In genomic region chr13:64309036-64309435, GRCm38 (mm10) we compare ENCODE assay signal across 17 mouse cellular contexts. TPM values are rescaled to one million over a fixed set of nuclear protein-coding genes. Genes with fewer than 3 reads are reported as not detected.
DNase-seq lines count a peak whose midpoint lies in the region; ATAC-seq and TF ChIP-seq lines count a peak whose summit lies in the region.
"Had no signal": no experiment of that assay in that cellular context is flagged by ENCODE, and none has a peak within 500 bp of the region (broad histone marks: within the 10 kb centered on the region; RNA-seq: fewer than 3 reads in every experiment).

No protein-coding gene starts in this region.

- no peak overlapping the region for H3K9ac ChIP-seq in hindbrain, postnatal 0 days (replicated peaks; ENCODE audit: low read length)
- no peak overlapping the region for H3K9ac ChIP-seq in hindbrain, embryonic 13.5 days
- no peak overlapping the region for H3K9ac ChIP-seq in midbrain, postnatal 0 days (replicated peaks; ENCODE audit: low read length, poor library complexity, severe bottlenecking)
- no peak overlapping the region for H3K9ac ChIP-seq in midbrain, embryonic 13.5 days (replicated peaks)
- H3K9ac ChIP-seq: embryonic facial prominence, embryonic 15.5 days had no signal

- no peaks in the 10 kb centered on the region for H3K9me3 ChIP-seq in hindbrain, postnatal 0 days (ENCODE audit: low read length)
- H3K9me3 ChIP-seq in hindbrain, embryonic 13.5 days: no peaks in the 10 kb centered on the region
- no peaks in the 10 kb centered on the region for H3K9me3 ChIP-seq in midbrain, postnatal 0 days (ENCODE audit: low read length)
- no peaks in the 10 kb centered on the region for H3K9me3 ChIP-seq in midbrain, embryonic 13.5 days
- H3K9me3 ChIP-seq: embryonic facial prominence, embryonic 15.5 days had no signal

- no peak overlapping the region for H3K4me3 ChIP-seq in cerebellum, adult 2 months (replicated peaks; ENCODE audit: insufficient read depth, low read depth, low read length)
- no peak overlapping the region for H3K4me3 ChIP-seq in hindbrain, postnatal 0 days (ENCODE audit: low read length)
- H3K4me3 ChIP-seq in hindbrain, embryonic 13.5 days: no peak overlapping the region
- no peak overlapping the region for H3K4me3 ChIP-seq in midbrain, postnatal 0 days (ENCODE audit: low read depth, low read length)
- H3K4me3 ChIP-seq in midbrain, embryonic 13.5 days (replicated peaks): no peak overlapping the region
- H3K4me3 ChIP-seq: embryonic facial prominence, embryonic 15.5 days had no signal

- peaks cover 7% of the 10 kb centered on the region; the same call in 1 of the 2 replicates for H3K36me3 ChIP-seq in hindbrain, postnatal 0 days (ENCODE audit: insufficient read depth, low read length)
- 0 out of 2 replicates have a peak, but pooled peaks cover 7% of the 10 kb centered on the region for H3K36me3 ChIP-seq in hindbrain, embryonic 13.5 days
- H3K36me3 ChIP-seq in midbrain, postnatal 0 days (ENCODE audit: insufficient read depth, low read length): 0 out of 2 replicates have a peak, but pooled peaks cover 2% of the 10 kb centered on the region
- H3K36me3 ChIP-seq in midbrain, embryonic 13.5 days: peaks cover 3% of the 10 kb centered on the region; the same call in 1 of the 2 replicates
- 0 out of 2 replicates have a peak, but pooled peaks cover 2% of the 10 kb centered on the region for H3K36me3 ChIP-seq in splenic B cell, adult 2 months (ENCODE audit: control insufficient read depth, insufficient read depth, low read length, poor library complexity, severe bottlenecking)

- H3K27me3 ChIP-seq in cerebellum, adult 2 months (ENCODE audit: control insufficient read depth, insufficient read depth, low read length): no peaks in the 10 kb centered on the region
- H3K27me3 ChIP-seq in hindbrain, postnatal 0 days (ENCODE audit: insufficient read depth, low read length): no peaks in the 10 kb centered on the region
- H3K27me3 ChIP-seq in hindbrain, embryonic 13.5 days: no peaks in the 10 kb centered on the region
- no peaks in the 10 kb centered on the region for H3K27me3 ChIP-seq in midbrain, postnatal 0 days (ENCODE audit: insufficient read depth, low read length)
- H3K27me3 ChIP-seq in midbrain, embryonic 13.5 days: no peaks in the 10 kb centered on the region
- H3K27me3 ChIP-seq in splenic B cell, adult 2 months (ENCODE audit: control insufficient read depth, insufficient read depth, low read length, poor library complexity, severe bottlenecking): no peaks in the 10 kb centered on the region
- H3K27me3 ChIP-seq: embryonic facial prominence, embryonic 15.5 days had no signal

- no peak for ATAC-seq in hindbrain, postnatal 0 days
- ATAC-seq in hindbrain, embryonic 13.5 days (ENCODE audit: low FRiP score): no peak
- ATAC-seq in midbrain, postnatal 0 days (ENCODE audit: low FRiP score): no peak
- no peak for ATAC-seq in midbrain, embryonic 13.5 days
- ATAC-seq in cerebellum, adult (ENCODE audit: insufficient number of reproducible peaks, low FRiP score, low TSS enrichment): no peak
- ATAC-seq: forebrain, embryonic 16.5 days; midbrain, embryonic 16.5 days had no signal

- peaks cover 17% of the 10 kb centered on the region for H3K4me1 ChIP-seq in cerebellum, adult 2 months (ENCODE audit: control insufficient read depth, insufficient read depth, low read length)
- H3K4me1 ChIP-seq in hindbrain, postnatal 0 days (ENCODE audit: insufficient read depth, low read length): no peaks in the 10 kb centered on the region
- H3K4me1 ChIP-seq in hindbrain, embryonic 13.5 days (replicated peaks): no peaks in the 10 kb centered on the region; the same call in 1 of the 2 replicates
- no peaks in the 10 kb centered on the region for H3K4me1 ChIP-seq in midbrain, postnatal 0 days (ENCODE audit: insufficient read depth, low read length)
- H3K4me1 ChIP-seq in midbrain, embryonic 13.5 days (replicated peaks): peaks cover 10% of the 10 kb centered on the region

- TF ChIP-seq POLR2A in cerebellum, adult 2 months (IDR thresholded peaks at IDR 0.05; ENCODE audit: borderline replicate concordance, insufficient read depth, low read length): no peak

- DNase-seq in cerebellum, adult 2 months: no peak
- DNase-seq in cerebellum, postnatal 36 days: no peak
- peak; percentile 30 for DNase-seq in hindbrain, postnatal 0 days (ENCODE audit: low spot score)
- no peak for DNase-seq in midbrain, postnatal 0 days (ENCODE audit: low spot score)
- DNase-seq in splenic B cell, adult 2 months (ENCODE audit: low read depth, low spot score): peak; percentile 29
- DNase-seq: adrenal gland, adult 2 months; kidney, adult 8-10 months; layer of hippocampus, adult 9-11 months; left cerebral cortex, postnatal 4 days; lung, postnatal 10 days; right cerebral cortex, adult 18-20 months had no signal

- 45% methylated on average over 5 of the region's 5 CpGs for WGBS in cerebellum, adult 2 months
- WGBS in hindbrain, postnatal 0 days: 58% methylated on average over 5 of the region's 5 CpGs
- WGBS in hindbrain, embryonic 13.5 days: 73% methylated on average over 5 of the region's 5 CpGs
- 59% methylated on average over 5 of the region's 5 CpGs for WGBS in midbrain, postnatal 0 days
- 73% methylated on average over 5 of the region's 5 CpGs for WGBS in midbrain, embryonic 13.5 days

- H3K27ac ChIP-seq in cerebellum, adult 2 months (ENCODE audit: insufficient read depth, low read length): no peak overlapping the region
- H3K27ac ChIP-seq in hindbrain, postnatal 0 days: no peak overlapping the region
- H3K27ac ChIP-seq in hindbrain, embryonic 13.5 days: no peak overlapping the region
- H3K27ac ChIP-seq in midbrain, postnatal 0 days (ENCODE audit: low read depth, low read length): no peak overlapping the region
- H3K27ac ChIP-seq in midbrain, embryonic 13.5 days: no peak overlapping the region
- H3K27ac ChIP-seq: embryonic facial prominence, embryonic 15.5 days had no signal

- peak; percentile 41; the same call in 1 of the 2 replicates for TF ChIP-seq CTCF in cerebellum, adult 2 months (IDR thresholded peaks at IDR 0.05; ENCODE audit: borderline replicate concordance, insufficient read depth, low read depth, low read length)
- TF ChIP-seq CTCF in hindbrain, postnatal 0 days (IDR thresholded peaks at IDR 0.05; ENCODE audit: low read depth): peak; percentile 45
- peak; percentile 64 for TF ChIP-seq CTCF in midbrain, postnatal 0 days (IDR thresholded peaks at IDR 0.05)

- no peak overlapping the region for H3K4me2 ChIP-seq in hindbrain, postnatal 0 days (ENCODE audit: low read depth, low read length)
- H3K4me2 ChIP-seq in hindbrain, embryonic 13.5 days: no peak overlapping the region
- H3K4me2 ChIP-seq in midbrain, postnatal 0 days (ENCODE audit: low read depth, low read length, poor library complexity, severe bottlenecking): no peak overlapping the region
- no peak overlapping the region for H3K4me2 ChIP-seq in midbrain, embryonic 13.5 days (replicated peaks)
- H3K4me2 ChIP-seq: embryonic facial prominence, embryonic 15.5 days had no signal

RNA-seq across cellular contexts. Expression of gene Aaed1, which starts 3.5 kb away (rescaled TPM):
- 18.4 and 21.5 TPM in 2 replicates for polyA plus RNA-seq in cerebellum, adult 2 months (2012; rRNA removed)
- total RNA-seq in hindbrain, postnatal 0 days (2014; rRNA removed): 10.5 and 13.5 TPM in 2 replicates
- polyA plus RNA-seq in hindbrain, postnatal 0 days (2015; fragmentation: Nextera tagmentation; extraction: Ambion mirVana): 16.0 and 18.6 TPM in 2 replicates
- polyA plus RNA-seq in hindbrain, embryonic 13.5 days (2015; fragmentation: Nextera tagmentation; extraction: Ambion mirVana): 15.8 and 16.7 TPM in 2 replicates
- 12.3 and 12.6 TPM in 2 replicates for total RNA-seq in midbrain, postnatal 0 days (2014; rRNA removed)
- polyA plus RNA-seq in midbrain, postnatal 0 days (2015; fragmentation: Nextera tagmentation; extraction: Ambion mirVana): 12.0 and 13.5 TPM in 2 replicates
- 12.9 and 13.6 TPM in 2 replicates for polyA plus RNA-seq in midbrain, embryonic 13.5 days (2015; fragmentation: Nextera tagmentation; extraction: Ambion mirVana)

RNA-seq across cellular contexts. Expression of gene Cdc14b, which starts 33.9 kb away (rescaled TPM):
- 15.3 and 17.0 TPM in 2 replicates for polyA plus RNA-seq in cerebellum, adult 2 months (2012; rRNA removed)
- 2.2 and 5.5 TPM in 2 replicates for total RNA-seq in hindbrain, postnatal 0 days (2014; rRNA removed)
- polyA plus RNA-seq in hindbrain, postnatal 0 days (2015; fragmentation: Nextera tagmentation; extraction: Ambion mirVana): 2.3 and 2.7 TPM in 2 replicates
- polyA plus RNA-seq in hindbrain, embryonic 13.5 days (2015; fragmentation: Nextera tagmentation; extraction: Ambion mirVana): 4.2 and 4.3 TPM in 2 replicates
- total RNA-seq in midbrain, postnatal 0 days (2014; rRNA removed): 4.2 and 4.6 TPM in 2 replicates
- polyA plus RNA-seq in midbrain, postnatal 0 days (2015; fragmentation: Nextera tagmentation; extraction: Ambion mirVana): 0.72 and 1.2 TPM in 2 replicates
- 3.6 and 4.1 TPM in 2 replicates for polyA plus RNA-seq in midbrain, embryonic 13.5 days (2015; fragmentation: Nextera tagmentation; extraction: Ambion mirVana)

Comparison
In these comparisons a context has a peak if more than half of its experiments do, and no peak if none do; other contexts are left out.
1. DNase-seq: peak in hindbrain, postnatal 0 days (single experiment) and splenic B cell, adult 2 months (single experiment); none in cerebellum, adult 2 months (0 of 2), cerebellum, postnatal 36 days (0 of 2) and midbrain, postnatal 0 days (single experiment).
2. Peak in every context shown above with its lines, with median percentiles within 50 percentile points of each other: CTCF ChIP-seq.